Mouse (Mus musculus) MEL (cell line): Measurements from ENCODE around the gene Fermt2.

Source experiments
- BHLHE40 ChIP-seq: IDR thresholded peaks from 2 replicates; pipeline ENCODE4 v1.6.1; 2012; ENCODE audit warnings: low read depth, mild to moderate bottlenecking, inconsistent platforms, low read length, improper control_type of control experiment, borderline replicate concordance
- ELF1 ChIP-seq: IDR thresholded peaks from 2 replicates; pipeline ENCODE4 v1.6.1; 2014; ENCODE audit warnings: low read depth, mild to moderate bottlenecking, inconsistent platforms, low read length, improper control_type of control experiment, moderate library complexity
- MAFK ChIP-seq: IDR thresholded peaks from 2 replicates; pipeline ENCODE4 v1.6.1; 2011; ENCODE audit warnings: low read depth, mild to moderate bottlenecking, low read length, improper control_type of control experiment, borderline replicate concordance
- MAX ChIP-seq: IDR thresholded peaks from 2 replicates; pipeline ENCODE4 v1.6.1; 2011; ENCODE audit warnings: low read length, improper control_type of control experiment
- POLR2A ChIP-seq, 2 experiments: IDR thresholded peaks; 2 replicates each; pipeline ENCODE4 v1.6.1; 2011 to 2012; ENCODE audit warnings: low read length in 2 of 2, mild to moderate bottlenecking in 2 of 2, control low read depth in 1 of 2, improper control_type of control experiment in 1 of 2, low read depth in 1 of 2, moderate library complexity in 1 of 2; ENCODE audit not compliant: control insufficient read depth in 1 of 2, insufficient read depth in 1 of 2, poor library complexity in 1 of 2
- RAD21 ChIP-seq: IDR thresholded peaks from 2 replicates; pipeline ENCODE4 v1.6.1; 2011; ENCODE audit warnings: mild to moderate bottlenecking, low read depth, low read length, improper control_type of control experiment
- TAL1 ChIP-seq: IDR thresholded peaks from 2 replicates; pipeline ENCODE4 v1.6.1; 2012; ENCODE audit warnings: mild to moderate bottlenecking, inconsistent platforms, low read length, moderate library complexity, mixed read lengths

DNA sequence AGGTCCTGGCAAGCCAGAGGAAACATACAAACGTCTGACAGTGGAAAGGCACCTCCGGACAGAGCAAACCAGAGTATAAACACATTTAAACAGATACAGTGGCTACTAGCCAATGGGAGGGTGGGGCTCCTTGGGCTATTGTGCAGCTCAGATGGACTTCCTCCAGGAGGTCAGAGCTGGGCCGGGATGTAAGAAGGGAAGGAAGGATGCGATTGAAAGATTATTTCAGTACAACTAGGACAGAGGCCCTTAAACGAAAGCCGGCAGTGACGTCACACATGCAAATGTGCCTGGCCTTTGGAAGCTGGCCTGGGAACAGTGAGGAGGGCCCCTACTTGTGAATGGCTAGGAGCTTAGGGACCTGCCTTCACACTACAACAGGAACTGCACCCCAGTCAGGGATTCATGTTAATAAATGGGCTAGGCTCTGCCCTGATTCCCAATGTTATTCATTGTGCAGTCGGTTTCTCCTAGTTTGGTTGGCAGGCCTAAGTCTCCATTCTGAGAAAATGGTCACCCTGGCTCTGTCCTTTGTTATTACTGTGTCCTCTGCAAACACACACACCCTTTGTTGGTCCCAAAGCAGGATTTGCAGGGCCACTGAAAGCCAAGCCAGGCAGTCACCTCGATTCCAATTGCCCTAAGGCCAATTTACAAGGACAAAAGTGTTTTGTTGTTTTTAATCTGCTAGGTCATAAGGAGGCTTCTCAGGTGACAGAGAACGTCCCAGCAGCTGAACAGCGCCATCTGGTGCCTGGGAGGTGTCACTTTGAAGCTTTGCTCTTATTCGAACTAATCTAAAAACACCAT is 9.9 kb upstream of the Fermt2 start:
- TF ChIP-seq ELF1 (no peak), TAL1 (no peak), MAX (no peak), MAFK (no peak), BHLHE40 (no peak), RAD21 (peak; percentile 20), POLR2A (IDR thresholded peaks at IDR 0.05; ENCODE audit: control insufficient read depth in 1 of 2, insufficient read depth in 1 of 2, low read depth in 1 of 2, low read length in 2 of 2, poor library complexity in 1 of 2) (no peak)
